Mouse (Mus musculus): ENCODE results near the gene Gdpd3.

GRCm38 (mm10) chr7:126797411-126798126 is 31.4 kb downstream of the Gdpd3 start, which contains the start of gene Fam57b:
- no peak for TF ChIP-seq POLR2A (IDR thresholded peaks at IDR 0.05; ENCODE audit: borderline replicate concordance, extremely low read depth, low read depth, low read length)
- TF ChIP-seq CTCF (IDR thresholded peaks at IDR 0.05; ENCODE audit: insufficient read depth, low read length): no peak

Data from lung, adult 2 months (tissue).